10 mouse cellular contexts compared by ENCODE assay signal in the genomic region with DNA sequence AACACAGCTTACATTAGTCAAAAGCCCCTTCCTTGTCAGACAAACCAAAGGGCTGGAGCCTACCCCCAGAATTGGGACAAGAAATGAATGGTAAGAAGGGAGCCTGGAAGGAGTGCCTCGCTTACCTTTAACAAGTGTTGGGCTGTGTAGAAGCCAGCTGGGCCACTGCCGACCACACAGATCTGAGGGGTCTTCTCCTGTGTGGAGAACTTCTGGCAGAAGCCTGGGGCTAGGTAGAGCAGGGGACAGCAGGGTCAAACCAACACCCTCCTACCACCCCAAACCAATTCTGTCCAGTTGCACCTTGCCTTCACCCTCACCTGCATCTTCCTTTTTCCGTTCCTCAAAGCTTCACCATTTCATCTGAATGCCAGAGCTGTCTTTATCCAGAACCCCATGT. TPM values are rescaled to one million over a fixed set of nuclear protein-coding genes. Genes with fewer than 3 reads are reported as not detected.
DNase-seq lines count a peak whose midpoint lies in the region; ATAC-seq and TF ChIP-seq lines count a peak whose summit lies in the region.
"Had no signal": no experiment of that assay in that cellular context is flagged by ENCODE, and none has a peak within 500 bp of the region (broad histone marks: within the 10 kb centered on the region; RNA-seq: fewer than 3 reads in every experiment).

No protein-coding gene starts in this region.

- no peaks in the 10 kb centered on the region for H3K9me3 ChIP-seq in E14TG2a.4 (ENCODE audit: low read length)
- H3K9me3 ChIP-seq in forebrain, postnatal 0 days (ENCODE audit: low read length), result no peaks in the 10 kb centered on the region
- H3K9me3 ChIP-seq in liver, postnatal 0 days (ENCODE audit: low read length), result no peaks in the 10 kb centered on the region

- intact Hi-C loops in heart, adult 2 months (cut with DNase I), result loop anchor here (5.0 kb wide), 1 partner anchor 136 kb away; no protein-coding TSS in a partner anchor

- no peak overlapping the region for H3K9ac ChIP-seq in heart, adult 2 months (ENCODE audit: low read depth, low read length)
- H3K9ac ChIP-seq in forebrain, postnatal 0 days, result peak overlapping the region; percentile 77
- H3K9ac ChIP-seq in liver, postnatal 0 days (replicated peaks), result peak overlapping the region; percentile 17; the same call in 1 of the 2 replicates

- TF ChIP-seq POLR2A in heart, adult 2 months (IDR thresholded peaks at IDR 0.05; ENCODE audit: insufficient read depth, low read depth, low read length), result no peak

- peaks cover 1% of the 10 kb centered on the region for H3K4me1 ChIP-seq in heart, adult 2 months (ENCODE audit: control insufficient read depth, insufficient read depth, low read length)
- peaks cover 43% of the 10 kb centered on the region for H3K4me1 ChIP-seq in E14TG2a.4 (replicated peaks; ENCODE audit: low read depth, low read length)
- H3K4me1 ChIP-seq in forebrain, postnatal 0 days (ENCODE audit: insufficient read depth), result 0 out of 2 replicates have a peak, but pooled peaks cover 6% of the 10 kb centered on the region
- peaks cover 33% of the 10 kb centered on the region for H3K4me1 ChIP-seq in liver, postnatal 0 days (ENCODE audit: insufficient read depth)

- no peaks in the 10 kb centered on the region for H3K27me3 ChIP-seq in heart, adult 2 months (ENCODE audit: control insufficient read depth, insufficient read depth, low read length)
- no peaks in the 10 kb centered on the region for H3K27me3 ChIP-seq in E14TG2a.4 (ENCODE audit: insufficient read depth, low read length)
- no peaks in the 10 kb centered on the region for H3K27me3 ChIP-seq in forebrain, postnatal 0 days (ENCODE audit: insufficient read depth, low read length)
- H3K27me3 ChIP-seq in liver, postnatal 0 days (ENCODE audit: insufficient read depth, low read length), result no peaks in the 10 kb centered on the region

- no peaks in the 10 kb centered on the region for H3K79me2 ChIP-seq in heart, adult 2 months (replicated peaks; ENCODE audit: control insufficient read depth, insufficient read depth, low read length)

- TF ChIP-seq EP300 in heart, adult 2 months (IDR thresholded peaks at IDR 0.05; ENCODE audit: insufficient read depth, low read depth, low read length), result no peak
- no peak for TF ChIP-seq EP300 in liver, postnatal 0 days (IDR thresholded peaks at IDR 0.05; ENCODE audit: low read depth)

- peak; percentile 92 for DNase-seq in heart, adult 11 months
- no peak for DNase-seq in heart, adult 2 months
- no peak for DNase-seq in forebrain, postnatal 0 days
- no peak for DNase-seq in liver, postnatal 0 days
- DNase-seq in MN1 (ENCODE audit: low spot score), result no peak
- no peak for DNase-seq in left cerebral cortex, adult 9 months (ENCODE audit: low spot score in 2 of 2)
- DNase-seq in urinary bladder, postnatal 4 days (ENCODE audit: low spot score in 2 of 2), result no peak
- DNase-seq: layer of hippocampus, adult 9-11 months had no signal

- peak overlapping the region; percentile 78 for H3K4me2 ChIP-seq in forebrain, postnatal 0 days (ENCODE audit: low read depth)
- H3K4me2 ChIP-seq in liver, postnatal 0 days (ENCODE audit: low read depth, low read length), result peak overlapping the region; percentile 92

- TF ChIP-seq CTCF in heart, adult 2 months (IDR thresholded peaks at IDR 0.05), result no peak
- TF ChIP-seq CTCF in E14TG2a.4 (conservative IDR thresholded peaks at IDR 0.05; ENCODE audit: low read length), result no peak
- TF ChIP-seq CTCF in forebrain, postnatal 0 days (IDR thresholded peaks at IDR 0.05; ENCODE audit: low read depth), result no peak
- TF ChIP-seq CTCF in liver, postnatal 0 days (IDR thresholded peaks at IDR 0.05; ENCODE audit: low read depth), result no peak

- no peak overlapping the region for H3K4me3 ChIP-seq in heart, adult 2 months
- peak overlapping the region; percentile 93 for H3K4me3 ChIP-seq in E14TG2a.4 (replicated peaks; ENCODE audit: low read length)
- H3K4me3 ChIP-seq in forebrain, postnatal 0 days (ENCODE audit: low read depth, low read length), result peak overlapping the region; percentile 74
- peak overlapping the region; percentile 61 for H3K4me3 ChIP-seq in liver, postnatal 0 days (ENCODE audit: low read depth, low read length)

- WGBS in heart, adult 2 months, result 74% methylated on average over 3 of the region's 3 CpGs
- 47% methylated on average over 3 of the region's 3 CpGs for WGBS in forebrain, postnatal 0 days
- 43% methylated on average over 3 of the region's 3 CpGs for WGBS in liver, postnatal 0 days (ENCODE audit: insufficient replicate concordance)

- ATAC-seq in forebrain, postnatal 0 days, result no peak
- no peak for ATAC-seq in liver, postnatal 0 days

- H3K36me3 ChIP-seq in heart, adult 2 months (ENCODE audit: control insufficient read depth, insufficient read depth, low read length), result no peaks in the 10 kb centered on the region
- H3K36me3 ChIP-seq in E14TG2a.4 (ENCODE audit: insufficient read depth, low read length), result peaks cover 16% of the 10 kb centered on the region
- H3K36me3 ChIP-seq in forebrain, postnatal 0 days (ENCODE audit: insufficient read depth), result peaks cover 6% of the 10 kb centered on the region; the same call in 1 of the 2 replicates
- H3K36me3 ChIP-seq in liver, postnatal 0 days (replicated peaks; ENCODE audit: insufficient read depth, low read length), result 0 out of 2 replicates have a peak, but pooled peaks cover 3% of the 10 kb centered on the region

- no peak overlapping the region for H3K27ac ChIP-seq in heart, adult 2 months
- H3K27ac ChIP-seq in forebrain, postnatal 0 days (ENCODE audit: low read depth, low read length), result 0 out of 2 replicates have a peak overlapping the region, but pooled peaks have one; percentile 88
- no peak overlapping the region for H3K27ac ChIP-seq in liver, postnatal 0 days (ENCODE audit: low read depth)

RNA-seq across cellular contexts. Expression of a gene that starts 0.9 kb away (rescaled TPM):
- total RNA-seq in heart, adult 2 months (2021), result 1 to 10 TPM; 7.1 to 8.8 TPM
- 8.4 and 8.7 TPM in 2 replicates for polyA plus RNA-seq in heart, adult 2 months (2012; rRNA removed)
- 18.6 and 26.2 TPM in 2 replicates for total RNA-seq in forebrain, postnatal 0 days (2014; rRNA removed)
- polyA plus RNA-seq in forebrain, postnatal 0 days (2015; fragmentation: Nextera tagmentation; extraction: Ambion mirVana), result 14.0 and 16.4 TPM in 2 replicates
- 7.0 and 7.3 TPM in 2 replicates for polyA plus RNA-seq in liver, postnatal 0 days (2015; fragmentation: Nextera tagmentation; extraction: Ambion mirVana)

RNA-seq across cellular contexts. Expression of a gene that starts 8.9 kb away (rescaled TPM):
- under 1 TPM; 0.25 to 0.26 TPM for total RNA-seq in heart, adult 2 months (2021)
- polyA plus RNA-seq in heart, adult 2 months (2012; rRNA removed), result 1.6 and 2.0 TPM in 2 replicates
- 1.5 and 1.6 TPM in 2 replicates for total RNA-seq in forebrain, postnatal 0 days (2014; rRNA removed)
- 0.35 and 0.48 TPM in 2 replicates for polyA plus RNA-seq in forebrain, postnatal 0 days (2015; fragmentation: Nextera tagmentation; extraction: Ambion mirVana)
- 0.04 and 0.09 TPM in 2 replicates for polyA plus RNA-seq in liver, postnatal 0 days (2015; fragmentation: Nextera tagmentation; extraction: Ambion mirVana)

RNA-seq across cellular contexts. Expression of a gene that starts 21.5 kb away (rescaled TPM):
- 1 to 10 TPM; 1.6 to 1.8 TPM for total RNA-seq in heart, adult 2 months (2021)
- polyA plus RNA-seq in heart, adult 2 months (2012; rRNA removed), result 1.9 and 2.0 TPM in 2 replicates
- 3.8 and 6.5 TPM in 2 replicates for total RNA-seq in forebrain, postnatal 0 days (2014; rRNA removed)
- polyA plus RNA-seq in forebrain, postnatal 0 days (2015; fragmentation: Nextera tagmentation; extraction: Ambion mirVana), result 0.47 and 0.48 TPM in 2 replicates
- 4.6 and 4.9 TPM in 2 replicates for polyA plus RNA-seq in liver, postnatal 0 days (2015; fragmentation: Nextera tagmentation; extraction: Ambion mirVana)

RNA-seq across cellular contexts. Expression of a gene that starts 31.0 kb away (rescaled TPM):
- not detected for total RNA-seq in heart, adult 2 months (2021)
- not detected in 2 replicates for polyA plus RNA-seq in heart, adult 2 months (2012; rRNA removed)
- 0.15 TPM in 1 of 2 replicates, not detected in the other for total RNA-seq in forebrain, postnatal 0 days (2014; rRNA removed)
- 0.10 and 0.13 TPM in 2 replicates for polyA plus RNA-seq in forebrain, postnatal 0 days (2015; fragmentation: Nextera tagmentation; extraction: Ambion mirVana)
- polyA plus RNA-seq in liver, postnatal 0 days (2015; fragmentation: Nextera tagmentation; extraction: Ambion mirVana), result not detected in 2 replicates
- polyA plus RNA-seq: spleen, adult 2 months had no signal

RNA-seq across cellular contexts. Expression of a gene that starts 45.9 kb away (rescaled TPM):
- total RNA-seq in heart, adult 2 months (2021), result under 1 TPM in 1 of 2 experiments, not detected in 1; 0.07 TPM
- 0.10 and 0.18 TPM in 2 replicates for polyA plus RNA-seq in heart, adult 2 months (2012; rRNA removed)
- 0.23 and 0.33 TPM in 2 replicates for total RNA-seq in forebrain, postnatal 0 days (2014; rRNA removed)
- 0.06 and 0.09 TPM in 2 replicates for polyA plus RNA-seq in forebrain, postnatal 0 days (2015; fragmentation: Nextera tagmentation; extraction: Ambion mirVana)
- 0.29 and 0.46 TPM in 2 replicates for polyA plus RNA-seq in liver, postnatal 0 days (2015; fragmentation: Nextera tagmentation; extraction: Ambion mirVana)
